Mouse (Mus musculus): ENCODE measurements around the gene Mark2. TPM values are rescaled to one million over a fixed set of nuclear protein-coding genes. Genes with fewer than 3 reads are reported as not detected.

Mark2 gene
- polyA plus RNA-seq, 1 experiment from 2014 or later, result 44.7 TPM

DNA sequence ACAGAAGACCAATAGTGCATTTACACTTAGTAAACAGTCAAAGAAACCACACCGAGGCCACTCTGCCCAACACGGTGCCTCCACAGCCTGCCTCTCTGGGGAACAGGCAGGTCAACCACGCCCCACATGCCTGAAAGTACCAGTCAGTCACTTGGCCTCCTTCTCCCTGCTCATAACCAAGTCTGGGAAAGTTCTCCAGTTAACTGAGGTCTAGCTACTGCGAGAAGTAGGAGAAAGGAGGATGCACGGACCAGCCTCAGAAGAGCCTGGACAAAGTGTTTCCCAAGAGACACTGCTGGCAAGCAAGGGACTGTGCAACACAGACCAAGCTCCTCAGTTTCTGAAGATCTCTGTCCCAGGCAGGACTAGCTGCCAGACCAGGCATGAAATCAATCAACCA lies 2.6 kb downstream of the Mark2 start:
- peak overlapping the region; percentile 89 for H3K4me3 ChIP-seq (ENCODE audit: low read depth, low read length)
- DNase-seq (ENCODE audit: low spot score) (peak; percentile 70), ATAC-seq (ENCODE audit: low FRiP score, low TSS enrichment) (no peak; the same call in 1 of the 2 replicates)
- H3K9me3 ChIP-seq (ENCODE audit: control insufficient read depth, low read length), result no peaks in the 10 kb centered on the region
- no peak for TF ChIP-seq CTCF (IDR thresholded peaks at IDR 0.05; ENCODE audit: low read depth)
- TF ChIP-seq EP300 (optimal IDR thresholded peaks at IDR 0.05), result no peak
- no peaks in the 10 kb centered on the region for H3K36me3 ChIP-seq (ENCODE audit: control insufficient read depth, insufficient read depth, low read length)
- peak overlapping the region; percentile 91 for H3K4me2 ChIP-seq (replicated peaks; ENCODE audit: low read depth)
- H3K4me1 ChIP-seq (replicated peaks; ENCODE audit: control insufficient read depth, insufficient read depth), result peaks cover 14% of the 10 kb centered on the region
- WGBS, result 15% methylated on average over 5 of the region's 5 CpGs
- peak overlapping the region; percentile 99 for H3K9ac ChIP-seq (ENCODE audit: low read length)
- H3K27ac ChIP-seq (replicated peaks), result peak overlapping the region; percentile 96
- no peaks in the 10 kb centered on the region for H3K27me3 ChIP-seq (ENCODE audit: control insufficient read depth, insufficient read depth, low read length)

DNA sequence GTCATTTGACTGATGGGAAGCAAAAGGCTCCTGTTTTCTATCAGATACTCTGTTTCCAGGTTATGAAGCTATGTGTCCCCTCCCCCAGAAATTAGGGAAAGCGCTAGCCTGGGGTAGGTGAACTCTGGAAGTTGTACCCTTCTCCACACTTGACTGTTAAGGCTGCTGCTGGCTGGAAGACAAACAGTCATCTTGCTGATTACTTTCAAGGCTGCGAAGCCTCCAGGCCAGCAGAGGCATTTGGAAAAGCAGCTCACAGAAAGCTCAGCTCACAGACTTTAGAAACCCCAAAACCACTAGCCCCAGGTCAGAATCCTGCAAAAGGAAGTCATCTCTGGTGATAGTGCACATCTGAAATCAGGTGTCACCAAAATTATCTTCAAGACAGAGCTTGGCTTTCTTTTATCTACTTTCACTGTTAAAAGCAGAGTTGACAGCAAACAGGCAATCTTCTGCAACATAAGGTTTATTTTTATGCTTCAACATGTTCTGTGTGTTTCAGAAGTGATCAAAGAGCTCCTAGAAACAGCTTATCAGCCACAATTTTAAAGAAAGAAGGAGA lies 3.8 kb downstream of the Mark2 start:
- H3K4me2 ChIP-seq (replicated peaks; ENCODE audit: low read depth), result peak overlapping the region; percentile 91; the same call in 1 of the 2 replicates
- no peaks in the 10 kb centered on the region for H3K36me3 ChIP-seq (ENCODE audit: control insufficient read depth, insufficient read depth, low read length)
- peak overlapping the region; percentile 23; the same call in 1 of the 2 replicates for H3K9ac ChIP-seq (ENCODE audit: low read length)
- peaks cover 14% of the 10 kb centered on the region for H3K4me1 ChIP-seq (replicated peaks; ENCODE audit: control insufficient read depth, insufficient read depth)
- H3K9me3 ChIP-seq (ENCODE audit: control insufficient read depth, low read length), result no peaks in the 10 kb centered on the region
- DNase-seq (ENCODE audit: low spot score) (no peak), ATAC-seq (ENCODE audit: low FRiP score, low TSS enrichment) (no peak)
- peak overlapping the region; percentile 96 for H3K27ac ChIP-seq (replicated peaks)
- H3K27me3 ChIP-seq (ENCODE audit: control insufficient read depth, insufficient read depth, low read length), result no peaks in the 10 kb centered on the region
- no peak overlapping the region for H3K4me3 ChIP-seq (ENCODE audit: low read depth, low read length)
- WGBS, result 53% methylated on average over 2 of the region's 2 CpGs
- no peak for TF ChIP-seq EP300 (optimal IDR thresholded peaks at IDR 0.05)
- TF ChIP-seq CTCF (IDR thresholded peaks at IDR 0.05; ENCODE audit: low read depth), result no peak

GRCm38 (mm10) chr19:7335656-7336055 lies 6.0 kb downstream of the Mark2 start:
- Histone ChIP-seq H3K36me3 (ENCODE audit: control insufficient read depth, insufficient read depth, low read length) (no peaks in the 10 kb centered on the region), H3K9ac (ENCODE audit: low read length) (no peak overlapping the region), H3K27ac (replicated peaks) (peak overlapping the region; percentile 85), H3K4me1 (replicated peaks; ENCODE audit: control insufficient read depth, insufficient read depth) (peaks cover 14% of the 10 kb centered on the region), H3K4me3 (ENCODE audit: low read depth, low read length) (no peak overlapping the region), H3K9me3 (ENCODE audit: control insufficient read depth, low read length) (no peaks in the 10 kb centered on the region), H3K4me2 (replicated peaks; ENCODE audit: low read depth) (no peak overlapping the region; the same call in 1 of the 2 replicates), H3K27me3 (ENCODE audit: control insufficient read depth, insufficient read depth, low read length) (no peaks in the 10 kb centered on the region)
- DNase-seq (ENCODE audit: low spot score), result peak; percentile 25
- peak; percentile 41 for ATAC-seq (ENCODE audit: low FRiP score, low TSS enrichment)
- TF ChIP-seq EP300 (optimal IDR thresholded peaks at IDR 0.05) (no peak), CTCF (IDR thresholded peaks at IDR 0.05; ENCODE audit: low read depth) (no peak)
- 47% methylated on average over 4 of the region's 4 CpGs for WGBS

- H3K27me3 ChIP-seq (ENCODE audit: control insufficient read depth, insufficient read depth, low read length), result no peaks in the 10 kb centered on the region
- H3K4me1 ChIP-seq (replicated peaks; ENCODE audit: control insufficient read depth, insufficient read depth), result peaks cover 11% of the 10 kb centered on the region
- H3K9ac ChIP-seq (ENCODE audit: low read length), result no peak overlapping the region
- no peaks in the 10 kb centered on the region for H3K36me3 ChIP-seq (ENCODE audit: control insufficient read depth, insufficient read depth, low read length)
- peak; percentile 88 for ATAC-seq (ENCODE audit: low FRiP score, low TSS enrichment)
- H3K27ac ChIP-seq (replicated peaks), result peak overlapping the region; percentile 78
- TF ChIP-seq CTCF (IDR thresholded peaks at IDR 0.05; ENCODE audit: low read depth), result no peak
- TF ChIP-seq EP300 (optimal IDR thresholded peaks at IDR 0.05), result peak; percentile 53
- H3K9me3 ChIP-seq (ENCODE audit: control insufficient read depth, low read length), result no peaks in the 10 kb centered on the region
- peak; percentile 83 for DNase-seq (ENCODE audit: low spot score)
- H3K4me2 ChIP-seq (replicated peaks; ENCODE audit: low read depth), result peak overlapping the region; percentile 24
- H3K4me3 ChIP-seq (ENCODE audit: low read depth, low read length), result no peak overlapping the region
- 35% methylated on average over 2 of the region's 2 CpGs for WGBS
Observed at GRCm38 (mm10) chr19:7334049-7334448, 7.6 kb downstream of the Mark2 start.

DNA sequence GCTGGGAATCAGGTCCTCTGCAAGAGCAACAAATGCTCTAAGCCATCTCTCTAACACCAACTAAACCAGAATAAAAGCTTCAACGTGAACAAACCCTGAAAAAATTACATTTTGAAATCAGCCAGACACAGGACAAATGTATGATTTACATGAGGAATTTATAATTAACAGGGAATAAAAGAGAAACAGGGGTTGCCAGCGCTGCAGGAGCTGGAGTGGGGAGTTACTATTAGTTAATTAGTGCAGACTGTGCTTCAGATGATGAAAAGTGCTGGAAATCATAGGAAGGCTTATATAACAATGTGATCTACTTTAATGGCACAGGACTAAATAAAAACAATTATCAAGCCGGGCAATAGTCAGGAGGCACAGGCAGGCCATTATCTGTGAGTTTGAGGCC lies 20.3 kb downstream of the Mark2 start:
- WGBS, result 79% methylated on average over 3 of the region's 3 CpGs
- ATAC-seq (ENCODE audit: low FRiP score, low TSS enrichment) (no peak), DNase-seq (ENCODE audit: low spot score) (no peak)
- H3K4me2 ChIP-seq (replicated peaks; ENCODE audit: low read depth), result no peak overlapping the region
- TF ChIP-seq CTCF (IDR thresholded peaks at IDR 0.05; ENCODE audit: low read depth), result no peak
- TF ChIP-seq EP300 (optimal IDR thresholded peaks at IDR 0.05), result no peak
- no peaks in the 10 kb centered on the region for H3K27me3 ChIP-seq (ENCODE audit: control insufficient read depth, insufficient read depth, low read length)
- no peak overlapping the region for H3K9ac ChIP-seq (ENCODE audit: low read length)
- no peaks in the 10 kb centered on the region for H3K36me3 ChIP-seq (ENCODE audit: control insufficient read depth, insufficient read depth, low read length)
- no peaks in the 10 kb centered on the region; the same call in 1 of the 2 replicates for H3K4me1 ChIP-seq (replicated peaks; ENCODE audit: control insufficient read depth, insufficient read depth)
- no peak overlapping the region for H3K4me3 ChIP-seq (ENCODE audit: low read depth, low read length)
- no peaks in the 10 kb centered on the region for H3K9me3 ChIP-seq (ENCODE audit: control insufficient read depth, low read length)
- H3K27ac ChIP-seq (replicated peaks), result no peak overlapping the region

DNA sequence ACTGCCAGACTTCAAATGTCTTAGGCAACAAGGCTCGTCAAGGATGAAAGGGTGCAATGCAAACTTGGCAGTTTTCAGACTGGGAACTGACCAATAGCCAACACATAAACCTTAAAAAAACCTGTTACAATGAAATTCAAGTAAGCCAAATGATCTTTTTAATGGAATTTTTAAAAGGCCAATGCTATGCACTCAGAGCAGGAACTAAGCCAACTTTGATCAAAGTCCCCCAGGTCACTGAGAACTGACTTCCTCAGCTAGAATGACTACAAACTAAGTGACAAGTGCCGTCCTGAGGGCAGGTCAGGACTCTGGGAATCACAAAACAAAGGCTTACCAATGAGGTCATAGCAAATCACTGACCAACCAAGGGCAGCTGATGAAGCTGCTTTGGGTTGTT lies 21.5 kb downstream of the Mark2 start:
- Histone ChIP-seq H3K9me3 (ENCODE audit: control insufficient read depth, low read length) (no peaks in the 10 kb centered on the region), H3K27me3 (ENCODE audit: control insufficient read depth, insufficient read depth, low read length) (no peaks in the 10 kb centered on the region), H3K9ac (ENCODE audit: low read length) (no peak overlapping the region), H3K36me3 (ENCODE audit: control insufficient read depth, insufficient read depth, low read length) (no peaks in the 10 kb centered on the region), H3K27ac (replicated peaks) (no peak overlapping the region), H3K4me1 (replicated peaks; ENCODE audit: control insufficient read depth, insufficient read depth) (no peaks in the 10 kb centered on the region; the same call in 1 of the 2 replicates), H3K4me2 (replicated peaks; ENCODE audit: low read depth) (no peak overlapping the region), H3K4me3 (ENCODE audit: low read depth, low read length) (no peak overlapping the region)
- TF ChIP-seq EP300 (optimal IDR thresholded peaks at IDR 0.05), result no peak
- no peak for TF ChIP-seq CTCF (IDR thresholded peaks at IDR 0.05; ENCODE audit: low read depth)
- WGBS, result 37% methylated on average over 2 of the region's 2 CpGs
- no peak for ATAC-seq (ENCODE audit: low FRiP score, low TSS enrichment)
- no peak for DNase-seq (ENCODE audit: low spot score)

All from stomach, postnatal 0 days (tissue).